Mouse (Mus musculus): ENCODE results near the gene L3mbtl4. TPM values are rescaled to one million over a fixed set of nuclear protein-coding genes. Genes with fewer than 3 reads are reported as not detected.

L3mbtl4 gene
- total RNA-seq, 1 experiment from 2014 or later, result not detected

DNA sequence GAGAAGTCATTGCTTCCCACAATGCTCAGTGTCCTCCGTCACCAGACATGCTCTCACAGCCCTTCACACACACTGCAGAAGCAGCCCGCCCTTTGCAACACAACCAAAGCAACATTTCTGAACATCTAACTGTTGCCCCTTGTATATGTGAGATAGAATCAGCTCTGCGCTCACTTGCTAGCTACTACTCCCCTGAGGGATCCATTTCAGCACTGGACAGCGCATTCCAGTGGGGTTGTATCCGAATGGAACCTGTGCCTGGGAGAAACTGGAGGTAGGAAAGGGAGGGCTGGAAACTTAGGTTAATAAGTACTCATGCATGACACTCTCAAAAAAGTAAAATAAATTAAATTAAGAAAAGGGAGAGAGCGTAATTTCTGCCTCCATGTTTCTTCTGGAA, 334.1 kb downstream of the L3mbtl4 start:
- no peak for ATAC-seq (replicated peaks; ENCODE audit: insufficient number of reproducible peaks, low FRiP score, low TSS enrichment, poor library complexity, severe bottlenecking)

DNA sequence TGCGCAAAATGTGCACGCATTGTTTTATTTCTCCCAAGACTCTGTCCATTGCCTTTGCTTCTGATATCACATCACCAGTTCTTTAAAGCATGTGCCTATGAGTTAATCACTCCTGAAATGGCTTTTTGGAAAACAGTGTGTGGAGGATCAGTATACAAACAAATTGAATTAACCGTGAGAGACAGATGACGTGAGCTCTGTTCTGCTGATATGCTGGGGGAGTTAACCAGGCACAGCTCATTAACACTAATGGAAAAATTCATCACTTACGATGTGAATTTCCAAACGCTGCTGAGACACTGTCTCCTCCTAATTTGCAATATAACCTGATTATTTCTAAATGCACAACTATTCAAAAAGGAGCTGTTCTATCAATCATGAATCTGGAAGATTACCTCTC, 337.6 kb downstream of the L3mbtl4 start:
- ATAC-seq (replicated peaks; ENCODE audit: insufficient number of reproducible peaks, low FRiP score, low TSS enrichment, poor library complexity, severe bottlenecking), result no peak

DNA sequence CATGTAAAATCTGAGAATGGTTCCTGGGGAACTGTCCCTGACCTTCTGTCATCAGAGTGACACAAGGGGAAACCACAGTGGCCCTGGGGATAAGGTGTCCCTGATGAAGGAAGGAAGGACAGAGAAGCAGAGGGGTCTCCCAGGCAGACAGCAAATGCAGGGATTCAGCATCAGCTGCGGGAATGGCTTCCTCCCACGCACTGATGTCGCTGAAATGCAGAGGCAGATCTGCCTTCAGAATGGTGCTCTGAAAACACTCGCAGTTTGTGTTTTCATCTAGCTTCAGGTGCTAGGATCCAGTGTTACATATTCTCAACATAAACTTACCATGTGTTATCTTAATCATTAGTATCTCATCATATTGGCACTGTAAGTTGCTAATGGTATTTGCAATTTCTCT, 351.7 kb downstream of the L3mbtl4 start:
- 0 out of 2 replicates have a peak, but pooled peaks have one; percentile 9 for ATAC-seq (replicated peaks; ENCODE audit: insufficient number of reproducible peaks, low FRiP score, low TSS enrichment, poor library complexity, severe bottlenecking)

DNA sequence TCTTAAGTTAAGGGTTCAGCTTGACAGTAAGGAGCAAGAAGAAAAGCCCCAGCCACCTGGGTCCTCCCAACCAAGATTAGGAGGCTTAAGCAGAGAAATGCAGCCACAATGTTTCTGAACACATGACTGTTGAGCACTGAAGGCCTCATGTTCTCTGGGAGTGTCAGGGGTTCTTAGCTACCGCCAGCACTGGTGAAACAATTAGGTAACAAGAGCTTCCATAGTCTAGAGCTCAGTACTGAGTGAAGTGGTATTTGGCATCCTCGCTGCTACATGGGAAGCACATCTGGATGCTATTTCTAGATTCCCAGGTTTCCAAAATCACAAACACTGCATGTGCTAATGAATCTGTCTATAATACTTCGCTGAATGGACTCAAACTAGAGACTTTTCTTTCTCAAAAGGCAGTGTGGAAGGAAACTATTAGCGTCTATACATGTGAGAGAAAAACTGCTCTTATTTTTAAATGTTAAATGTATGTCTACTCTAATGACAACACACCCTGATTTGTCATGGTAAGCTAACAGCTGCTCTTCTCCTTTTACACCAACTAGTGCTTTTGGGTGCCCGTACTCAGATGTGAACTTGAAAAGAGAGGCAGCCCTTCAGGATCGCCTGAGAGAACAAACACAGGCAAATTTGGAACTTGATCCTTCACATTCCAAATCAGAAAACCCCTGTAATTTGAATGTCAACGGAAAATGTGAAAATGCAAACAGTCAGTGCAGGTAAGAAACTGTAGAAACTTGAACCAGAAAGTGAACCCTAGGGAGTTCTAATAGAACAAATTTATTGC, 356.2 kb downstream of the L3mbtl4 start:
- no peak for ATAC-seq (replicated peaks; ENCODE audit: insufficient number of reproducible peaks, low FRiP score, low TSS enrichment, poor library complexity, severe bottlenecking)

DNA sequence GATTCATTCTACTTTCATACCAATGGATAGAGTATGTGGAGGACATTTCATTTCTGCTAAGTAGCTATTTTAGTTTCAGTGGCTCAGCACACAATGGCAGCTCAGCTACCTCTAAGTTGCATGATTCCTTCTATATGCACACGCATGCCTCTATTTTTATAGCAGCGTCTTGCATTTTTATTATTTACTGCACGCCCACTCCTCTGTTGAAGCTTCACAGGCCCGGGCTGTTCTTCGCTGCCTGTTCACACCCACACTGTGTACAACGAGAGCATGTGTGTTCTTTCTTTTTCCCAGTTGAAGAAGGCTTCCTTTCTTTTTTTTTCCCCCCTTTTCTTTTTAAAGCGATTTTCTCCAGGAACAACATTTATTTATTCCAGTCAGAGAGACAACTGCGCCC, 357.8 kb downstream of the L3mbtl4 start:
- no peak for ATAC-seq (replicated peaks; ENCODE audit: insufficient number of reproducible peaks, low FRiP score, low TSS enrichment, poor library complexity, severe bottlenecking)

DNA sequence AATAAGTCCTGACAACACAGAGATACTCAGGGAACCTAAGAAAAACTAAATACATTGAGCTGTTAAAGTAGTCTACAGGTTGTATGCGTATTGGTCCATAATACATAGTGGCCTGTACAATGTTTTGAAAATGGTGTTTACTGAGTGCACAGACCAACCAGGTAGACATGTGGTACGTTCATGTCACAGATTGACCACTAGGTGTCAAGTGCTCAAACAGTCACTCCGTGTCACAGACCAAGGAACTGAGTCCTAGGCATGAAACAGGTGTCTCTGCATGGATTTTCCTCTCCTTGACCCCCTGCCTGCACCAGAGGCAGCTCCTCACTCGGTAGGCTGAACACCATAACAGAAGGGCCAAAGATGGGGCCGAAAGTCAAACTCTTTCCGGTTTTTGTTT, 366.6 kb downstream of the L3mbtl4 start:
- ATAC-seq (replicated peaks; ENCODE audit: insufficient number of reproducible peaks, low FRiP score, low TSS enrichment, poor library complexity, severe bottlenecking), result no peak

DNA sequence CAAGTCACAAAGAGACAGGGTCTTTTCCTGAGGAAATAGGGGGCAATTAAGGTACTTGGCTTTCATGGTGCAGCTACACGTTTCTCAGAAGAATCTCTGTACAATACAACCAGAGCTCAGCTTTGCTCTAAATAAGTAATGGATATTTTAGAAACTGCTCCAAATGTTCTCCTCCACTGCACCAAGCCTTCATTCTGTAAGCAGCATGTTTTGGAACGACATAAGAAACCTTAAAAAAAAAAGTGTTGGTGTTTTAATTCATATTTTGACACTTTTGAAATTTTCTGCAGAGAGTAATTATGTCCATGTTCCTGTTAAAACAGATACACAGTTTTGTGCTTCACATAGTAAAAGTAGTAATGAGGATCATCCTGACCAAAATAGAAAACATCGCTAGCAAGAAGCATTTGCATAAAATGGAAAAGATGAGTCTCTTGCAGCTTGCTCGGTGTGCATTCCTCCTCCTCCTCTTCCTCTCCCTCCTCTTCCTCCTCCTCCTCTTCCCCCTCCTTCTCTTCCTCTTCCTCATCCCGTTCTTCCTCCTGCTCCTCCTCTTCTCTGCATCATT, 369.0 kb downstream of the L3mbtl4 start:
- no peak for ATAC-seq (replicated peaks; ENCODE audit: insufficient number of reproducible peaks, low FRiP score, low TSS enrichment, poor library complexity, severe bottlenecking)

DNA sequence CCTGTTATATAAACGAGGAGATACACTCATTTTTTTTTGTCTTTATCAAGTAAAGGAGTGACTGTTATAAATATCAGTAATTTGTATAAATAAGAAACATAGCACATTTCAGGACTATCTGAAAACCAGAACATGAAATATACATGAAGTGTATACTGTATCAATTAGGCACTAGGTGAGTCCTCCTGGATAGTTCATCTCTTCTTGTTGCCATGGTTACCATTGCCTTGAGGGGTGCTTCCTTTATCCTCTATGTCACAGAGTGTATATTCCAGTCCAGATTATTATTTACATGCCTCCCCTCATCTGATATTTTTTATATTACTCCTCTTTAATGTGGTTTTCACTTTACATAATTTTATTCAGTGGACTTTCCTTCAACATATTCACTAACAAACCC, 392.9 kb downstream of the L3mbtl4 start:
- ATAC-seq (replicated peaks; ENCODE audit: insufficient number of reproducible peaks, low FRiP score, low TSS enrichment, poor library complexity, severe bottlenecking), result no peak

DNA sequence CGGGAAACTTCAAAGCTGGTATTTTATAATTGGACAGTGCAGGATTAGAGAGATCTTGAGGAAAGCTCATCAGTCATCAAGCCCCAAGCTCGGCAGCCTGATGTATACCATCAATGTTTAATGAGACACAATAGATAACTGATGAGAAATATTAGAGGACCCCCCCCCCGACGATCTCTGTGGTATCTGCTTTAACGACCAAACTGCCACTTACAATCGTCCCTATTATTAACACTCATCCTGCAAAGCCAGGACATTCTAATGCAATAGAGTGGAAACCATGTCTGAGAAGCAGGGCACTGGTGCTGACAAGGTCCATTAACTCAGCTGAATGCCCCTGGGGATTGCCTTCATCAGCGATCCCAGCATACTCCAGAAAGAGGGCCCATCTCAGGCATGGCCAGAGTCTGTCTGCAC, 398.5 kb downstream of the L3mbtl4 start:
- no peak for ATAC-seq (replicated peaks; ENCODE audit: insufficient number of reproducible peaks, low FRiP score, low TSS enrichment, poor library complexity, severe bottlenecking)

DNA sequence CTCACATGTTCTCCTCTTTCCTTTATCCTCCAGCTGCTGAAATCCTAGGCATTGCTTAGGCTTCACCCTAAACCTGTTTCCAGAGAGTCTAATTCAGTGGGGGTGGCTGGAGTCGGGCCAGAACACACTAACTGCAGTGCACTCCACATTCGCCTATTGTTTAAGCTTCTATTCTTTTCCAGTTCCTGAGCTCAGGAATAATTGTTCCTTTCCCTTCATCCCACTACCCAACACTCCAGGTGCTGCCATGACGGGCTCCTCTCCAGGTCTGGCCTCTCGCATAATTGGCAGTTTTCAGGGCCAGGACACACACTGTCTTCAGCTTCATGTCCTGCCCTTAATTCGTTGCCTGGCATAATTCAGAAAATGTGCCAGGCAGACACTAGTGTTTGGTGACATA, 437.1 kb downstream of the L3mbtl4 start:
- no peak for ATAC-seq (replicated peaks; ENCODE audit: insufficient number of reproducible peaks, low FRiP score, low TSS enrichment, poor library complexity, severe bottlenecking)

DNA sequence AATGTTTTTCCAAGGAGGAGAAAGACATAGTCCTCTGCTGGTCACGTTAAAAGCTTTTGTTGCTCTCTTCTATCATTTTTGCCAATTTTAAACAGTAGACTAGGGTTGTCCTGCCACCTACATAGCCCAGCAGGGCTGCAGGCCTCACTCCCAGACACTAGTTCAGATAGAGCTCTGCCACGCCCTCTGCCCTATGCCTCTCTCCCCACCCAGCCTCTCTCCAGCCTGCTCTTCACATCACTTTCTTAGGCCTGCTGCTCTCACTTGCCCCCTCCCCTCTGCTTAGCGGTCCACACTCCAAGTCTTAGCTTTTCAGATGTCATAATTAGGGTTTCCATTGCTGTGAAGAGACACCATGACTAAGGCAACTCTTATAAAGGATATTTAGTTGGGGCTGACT, 437.8 kb downstream of the L3mbtl4 start:
- ATAC-seq (replicated peaks; ENCODE audit: insufficient number of reproducible peaks, low FRiP score, low TSS enrichment, poor library complexity, severe bottlenecking), result no peak

DNA sequence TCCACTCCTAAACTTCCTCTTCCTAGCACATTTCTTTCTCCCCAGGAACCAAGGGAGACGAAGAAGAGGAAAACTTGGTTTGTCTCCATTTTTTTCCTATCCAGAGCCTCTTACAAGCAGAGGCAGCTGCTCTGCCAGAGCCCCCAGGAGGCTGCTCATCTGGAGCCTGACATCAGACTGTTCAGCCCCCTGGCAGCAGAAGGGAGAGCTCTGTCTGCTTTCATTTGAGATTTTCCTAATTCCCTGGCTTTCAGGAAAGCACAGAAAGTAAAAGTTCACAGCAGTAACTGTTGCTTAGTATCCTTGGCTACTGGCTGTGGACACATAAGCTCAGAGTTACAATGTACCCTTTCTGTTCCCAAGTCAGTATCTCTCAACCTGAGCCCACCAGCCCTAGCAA, 474.7 kb downstream of the L3mbtl4 start:
- no peak for ATAC-seq (replicated peaks; ENCODE audit: insufficient number of reproducible peaks, low FRiP score, low TSS enrichment, poor library complexity, severe bottlenecking)

DNA sequence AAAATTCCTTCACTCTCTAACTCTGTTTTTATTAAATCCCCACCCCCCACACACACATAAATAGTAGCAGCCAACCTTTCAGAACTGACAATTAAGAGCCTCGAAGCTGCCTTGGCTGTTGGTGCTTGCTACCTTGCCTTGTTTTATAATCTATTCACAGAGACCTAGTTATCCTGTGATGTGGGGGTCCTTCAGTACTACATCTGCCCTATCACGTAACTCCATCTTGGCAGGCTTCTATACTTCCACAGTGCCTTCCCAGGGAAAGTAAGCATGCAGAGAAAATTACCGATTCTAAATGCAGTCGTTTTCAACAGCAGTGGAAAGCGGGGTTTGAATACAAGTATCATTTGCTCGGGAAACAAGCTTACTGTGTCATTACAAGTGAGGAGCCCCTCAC, 476.9 kb downstream of the L3mbtl4 start:
- ATAC-seq (replicated peaks; ENCODE audit: insufficient number of reproducible peaks, low FRiP score, low TSS enrichment, poor library complexity, severe bottlenecking), result no peak

DNA sequence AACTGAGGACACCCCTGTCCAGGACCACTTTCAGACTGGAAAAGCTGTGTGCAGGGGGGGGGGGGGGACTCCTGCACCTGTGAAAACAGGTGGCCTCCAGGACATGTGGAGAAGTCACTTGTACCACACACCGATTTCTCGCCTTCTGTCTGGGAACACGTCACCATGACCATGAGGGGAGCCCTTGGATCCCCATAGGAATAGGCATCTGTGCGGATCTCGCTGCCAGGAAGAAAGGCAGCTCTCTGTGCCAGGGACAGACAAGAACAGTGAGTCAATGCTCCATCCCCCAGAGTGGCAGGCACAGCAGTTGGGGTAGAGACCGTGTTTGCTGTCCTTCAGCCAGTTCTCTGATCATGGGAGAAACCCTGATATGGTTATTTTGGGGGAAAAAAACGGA, 479.5 kb downstream of the L3mbtl4 start:
- ATAC-seq (replicated peaks; ENCODE audit: insufficient number of reproducible peaks, low FRiP score, low TSS enrichment, poor library complexity, severe bottlenecking), result no peak

DNA sequence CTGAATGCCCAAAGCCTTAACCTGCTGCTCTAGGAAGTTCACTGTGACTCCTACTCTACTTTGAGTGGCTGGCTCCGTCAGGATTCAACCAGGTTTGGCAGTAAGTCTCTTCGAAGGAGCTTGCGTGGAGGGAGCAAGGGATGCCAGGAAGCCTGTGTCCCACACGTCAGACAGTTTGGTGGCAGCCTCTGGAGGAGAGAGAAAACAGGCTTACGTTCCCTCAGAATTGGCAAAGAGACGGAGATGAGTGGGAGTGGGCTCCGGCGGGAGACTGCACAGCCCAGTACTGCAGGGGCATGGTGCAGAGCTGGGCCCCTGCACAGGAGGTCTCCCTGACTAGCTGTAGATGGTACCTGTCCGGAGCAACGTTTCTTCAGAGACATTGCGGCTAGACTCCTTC, 481.2 kb downstream of the L3mbtl4 start:
- ATAC-seq (replicated peaks; ENCODE audit: insufficient number of reproducible peaks, low FRiP score, low TSS enrichment, poor library complexity, severe bottlenecking), result no peak

DNA sequence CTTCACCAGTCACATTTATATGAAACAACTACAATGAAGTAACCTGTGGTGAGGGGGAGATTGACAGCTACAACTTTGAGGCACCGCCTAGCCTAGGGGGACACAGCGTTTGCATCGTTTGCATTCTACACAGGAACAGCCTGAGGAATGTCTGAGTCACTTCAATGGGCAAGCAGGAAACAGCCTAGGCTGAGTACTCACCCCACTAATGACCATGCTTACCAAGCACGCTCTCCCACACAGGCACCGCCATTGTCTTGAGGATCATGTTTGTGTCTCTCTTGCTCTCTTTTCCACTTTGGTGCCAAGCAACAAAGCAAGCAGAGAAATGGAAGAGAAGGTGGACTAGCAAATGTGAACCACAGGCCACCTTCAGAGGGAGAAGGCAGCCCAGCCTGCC, 484.8 kb downstream of the L3mbtl4 start:
- ATAC-seq (replicated peaks; ENCODE audit: insufficient number of reproducible peaks, low FRiP score, low TSS enrichment, poor library complexity, severe bottlenecking), result no peak

DNA sequence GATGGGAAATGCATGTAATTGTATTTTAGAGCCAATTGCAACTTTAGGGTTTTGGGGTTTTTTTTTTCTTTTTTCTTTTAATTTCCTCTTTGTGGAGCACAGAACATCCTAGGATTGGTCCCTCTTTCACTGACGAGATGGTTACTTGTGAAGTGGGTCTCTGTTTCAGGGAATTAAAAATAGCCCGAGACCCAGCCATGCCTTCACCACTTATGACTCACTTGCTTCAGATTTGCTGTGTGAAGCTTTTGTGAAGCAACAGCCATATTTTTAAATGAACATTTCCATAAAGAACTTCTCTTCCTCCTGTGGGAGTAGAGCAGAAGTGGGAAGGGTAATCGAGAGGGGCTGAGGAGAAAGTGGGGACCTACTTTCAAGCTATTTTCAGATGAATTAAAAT, 485.3 kb downstream of the L3mbtl4 start:
- no peak for ATAC-seq (replicated peaks; ENCODE audit: insufficient number of reproducible peaks, low FRiP score, low TSS enrichment, poor library complexity, severe bottlenecking)

DNA sequence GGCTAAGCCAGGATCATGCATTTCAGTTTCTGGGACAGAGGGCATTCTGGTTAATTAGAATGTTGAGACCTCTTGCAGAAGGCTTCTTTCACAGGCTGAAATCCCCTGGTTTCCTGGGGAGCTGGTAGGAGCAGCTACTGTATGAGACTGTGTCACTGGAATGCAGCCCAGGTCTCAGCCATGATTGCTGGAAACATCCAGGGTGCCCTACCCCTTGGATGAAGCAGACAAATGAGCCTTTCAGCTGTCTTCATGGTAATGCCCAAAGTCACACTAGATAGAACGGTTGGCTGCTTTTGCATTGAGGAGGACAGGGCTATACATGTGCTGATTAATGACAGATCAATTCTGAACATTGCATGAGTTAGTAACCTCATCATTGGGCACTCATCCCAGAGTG, 486.4 kb downstream of the L3mbtl4 start:
- no peak for ATAC-seq (replicated peaks; ENCODE audit: insufficient number of reproducible peaks, low FRiP score, low TSS enrichment, poor library complexity, severe bottlenecking)

DNA sequence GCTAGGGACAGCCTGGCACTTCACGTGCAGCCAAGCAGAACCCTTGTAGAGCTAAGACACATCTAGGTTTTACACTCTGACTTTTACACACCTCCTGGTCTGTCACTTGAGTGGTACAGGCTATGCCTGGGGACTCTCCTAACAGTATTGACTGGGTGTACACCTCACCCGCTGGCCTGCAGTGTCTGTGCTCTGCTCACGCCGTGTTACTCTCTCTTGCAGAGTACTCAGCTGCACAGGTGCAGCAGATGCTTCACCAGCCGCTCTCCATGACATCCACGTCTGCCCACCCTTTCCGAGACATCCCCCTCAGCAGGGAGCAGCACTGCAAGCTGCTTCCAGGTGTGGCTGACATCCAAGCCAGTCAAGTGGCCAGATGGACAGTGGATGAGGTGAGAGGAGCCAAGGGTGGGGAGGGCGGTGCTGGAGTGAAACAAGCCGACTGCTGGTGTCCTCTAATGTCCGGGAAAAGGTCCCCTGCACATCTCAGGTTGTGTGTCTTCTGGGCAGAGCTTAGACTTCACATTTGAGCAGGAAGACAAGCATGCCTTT, 490.8 kb downstream of the L3mbtl4 start:
- ATAC-seq (replicated peaks; ENCODE audit: insufficient number of reproducible peaks, low FRiP score, low TSS enrichment, poor library complexity, severe bottlenecking), result no peak

DNA sequence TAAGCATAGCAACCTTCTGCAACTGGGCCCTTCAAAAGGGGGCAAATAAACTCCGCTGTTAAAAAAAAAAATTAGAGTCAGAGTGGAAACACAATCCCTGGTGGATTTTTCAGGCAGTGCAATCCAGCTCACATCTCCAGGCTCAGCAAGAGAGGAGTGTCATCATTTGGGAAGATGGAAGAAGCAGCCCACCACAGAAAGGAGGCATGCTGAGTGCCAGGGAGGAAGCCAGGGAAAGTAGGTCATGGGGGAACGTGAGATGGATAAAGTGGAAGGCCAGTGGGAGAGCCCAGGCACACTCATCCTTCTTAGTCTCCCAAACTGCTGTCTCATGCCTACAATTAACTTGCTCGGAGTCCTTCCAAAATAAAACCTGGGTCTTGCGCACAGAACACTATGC, 496.0 kb downstream of the L3mbtl4 start:
- no peak for ATAC-seq (replicated peaks; ENCODE audit: insufficient number of reproducible peaks, low FRiP score, low TSS enrichment, poor library complexity, severe bottlenecking)
